Mouse (Mus musculus) MEL (cell line): ENCODE measurements around the gene Ccdc157. TPM values are rescaled to one million over a fixed set of nuclear protein-coding genes. Genes with fewer than 3 reads are reported as not detected.

Experiments
- DNase-seq: peaks from one replicate; pipeline ENCODE4 v3.0.0; 2011; ENCODE audit warnings: low read depth, low spot score
- H3K27ac ChIP-seq: 2 replicates; pipeline ENCODE4 v1.5.1; 2012; ENCODE audit warnings: low read depth, mild to moderate bottlenecking, control low read depth, low read length, moderate library complexity; ENCODE audit not compliant: control insufficient read depth
- H3K27me3 ChIP-seq, 2 experiments: fragments of 150-350 bp in 1 of 2; sonication (generic) in 1 of 2; 2 replicates each; pipeline ENCODE4 v1.6.1; 2012; ENCODE audit warnings: low read length in 2 of 2, mild to moderate bottlenecking in 2 of 2, improper control_type of control experiment in 1 of 2, moderate library complexity in 1 of 2; ENCODE audit not compliant: insufficient read depth in 2 of 2, control insufficient read depth in 1 of 2
- H3K36me3 ChIP-seq, 2 experiments: 2 replicates each; pipeline ENCODE4 v1.6.1; 2012 to 2014; ENCODE audit warnings: low read length in 2 of 2, improper control_type of control experiment in 1 of 2, inconsistent platforms in 1 of 2, mild to moderate bottlenecking in 1 of 2; ENCODE audit not compliant: insufficient read depth in 2 of 2, control insufficient read depth in 1 of 2
- H3K4me1 ChIP-seq, 2 experiments: fragments of 150-350 bp in 1 of 2; sonication (generic) in 1 of 2; 2 replicates each; pipeline ENCODE4 v1.6.1; 2012; ENCODE audit warnings: low read length in 2 of 2, improper control_type of control experiment in 1 of 2, mild to moderate bottlenecking in 1 of 2; ENCODE audit not compliant: insufficient read depth in 2 of 2, control insufficient read depth in 1 of 2
- H3K4me3 ChIP-seq, 2 experiments: fragments of 150-350 bp in 1 of 2; sonication (generic) in 1 of 2; 2 replicates each; pipeline ENCODE4 v1.5.1; 2012; ENCODE audit warnings: low read depth in 2 of 2, low read length in 2 of 2, mild to moderate bottlenecking in 2 of 2, moderate library complexity in 2 of 2, control low read depth in 1 of 2, improper control_type of control experiment in 1 of 2; ENCODE audit not compliant: control insufficient read depth in 1 of 2, insufficient read depth in 1 of 2
- H3K79me2 ChIP-seq: 2 replicates; pipeline ENCODE4 v1.6.1; 2012; ENCODE audit warnings: mild to moderate bottlenecking, low read length, moderate library complexity; ENCODE audit not compliant: control insufficient read depth, poor library complexity, insufficient read depth
- H3K9ac ChIP-seq: 2 replicates; pipeline ENCODE4 v1.6.1; 2012; ENCODE audit warnings: low read depth, mild to moderate bottlenecking, control low read depth, low read length, moderate library complexity; ENCODE audit not compliant: control insufficient read depth, poor library complexity, severe bottlenecking
- H3K9me3 ChIP-seq: fragments of 150-350 bp; sonication (generic); replicated peaks from 2 replicates; pipeline ENCODE4 v1.6.1; 2012; ENCODE audit warnings: mild to moderate bottlenecking, low read length, improper control_type of control experiment, moderate library complexity; ENCODE audit not compliant: insufficient read depth
- CHD1 ChIP-seq: IDR thresholded peaks from 2 replicates; pipeline ENCODE4 v1.6.1; 2012; ENCODE audit warnings: low read depth, mild to moderate bottlenecking, inconsistent platforms, low read length, improper control_type of control experiment
- CTCF ChIP-seq, 3 experiments: IDR thresholded peaks in 2 of 3; conservative IDR thresholded peaks in 1 of 3; 2 replicates each; pipeline ENCODE4 v1.5.1; 2011 to 2012; ENCODE audit warnings: low read length in 3 of 3, low read depth in 2 of 3, mild to moderate bottlenecking in 2 of 3, improper control_type of control experiment in 1 of 3, inconsistent platforms in 1 of 3, mixed read lengths in 1 of 3, moderate library complexity in 1 of 3; ENCODE audit not compliant: control insufficient read depth in 1 of 3, insufficient read depth in 1 of 3, poor library complexity in 1 of 3, severe bottlenecking in 1 of 3
- E2F4 ChIP-seq: IDR thresholded peaks from 2 replicates; pipeline ENCODE4 v1.6.1; 2011; ENCODE audit warnings: low read depth, low read length, improper control_type of control experiment, borderline replicate concordance
- EP300 ChIP-seq, 2 experiments: IDR thresholded peaks; 2 replicates each; pipeline ENCODE4 v1.6.1; 2011; ENCODE audit warnings: improper control_type of control experiment in 2 of 2, low read length in 2 of 2, low read depth in 1 of 2, mild to moderate bottlenecking in 1 of 2
- ETS1 ChIP-seq: IDR thresholded peaks from 2 replicates; pipeline ENCODE4 v1.6.1; 2012; ENCODE audit warnings: low read depth, mild to moderate bottlenecking, inconsistent platforms, low read length, improper control_type of control experiment, moderate library complexity
- HCFC1 ChIP-seq: IDR thresholded peaks from 2 replicates; pipeline ENCODE4 v1.6.1; 2012; ENCODE audit warnings: low read depth, mild to moderate bottlenecking, inconsistent platforms, low read length, improper control_type of control experiment, moderate library complexity
- KAT2A ChIP-seq: conservative IDR thresholded peaks from 2 replicates; pipeline ENCODE4 v1.6.1; 2012; ENCODE audit warnings: low read depth, low read length, improper control_type of control experiment, inconsistent platforms
- MEF2A ChIP-seq: IDR thresholded peaks from 2 replicates; pipeline ENCODE4 v1.6.1; 2014; ENCODE audit warnings: low read depth, mild to moderate bottlenecking, inconsistent platforms, low read length, improper control_type of control experiment; ENCODE audit not compliant: poor library complexity, insufficient replicate concordance, severe bottlenecking; ENCODE audit errors: extremely low read depth
- MXI1 ChIP-seq: IDR thresholded peaks from 2 replicates; pipeline ENCODE4 v1.6.1; 2011; ENCODE audit warnings: mild to moderate bottlenecking, low read depth, low read length, improper control_type of control experiment
- MYB ChIP-seq: IDR thresholded peaks from 2 replicates; pipeline ENCODE4 v1.6.1; 2011; ENCODE audit warnings: mild to moderate bottlenecking, low read depth, low read length, improper control_type of control experiment
- MYC ChIP-seq: IDR thresholded peaks from 2 replicates; pipeline ENCODE4 v1.6.1; 2011; ENCODE audit warnings: low read depth, mild to moderate bottlenecking, low read length, improper control_type of control experiment, moderate library complexity
- NELFE ChIP-seq: IDR thresholded peaks from 2 replicates; pipeline ENCODE4 v1.6.1; 2011; ENCODE audit warnings: low read depth, low read length, improper control_type of control experiment
- POLR2AphosphoS5 ChIP-seq: IDR thresholded peaks from 2 replicates; pipeline ENCODE4 v1.6.1; 2012; ENCODE audit warnings: low read depth, borderline replicate concordance, mild to moderate bottlenecking, inconsistent platforms, low read length, moderate library complexity, mixed read lengths
- RAD21 ChIP-seq: IDR thresholded peaks from 2 replicates; pipeline ENCODE4 v1.6.1; 2011; ENCODE audit warnings: mild to moderate bottlenecking, low read depth, low read length, improper control_type of control experiment
- SMC3 ChIP-seq: IDR thresholded peaks from 2 replicates; pipeline ENCODE4 v1.6.1; 2011; ENCODE audit warnings: low read depth, low read length, improper control_type of control experiment
- TAL1 ChIP-seq: IDR thresholded peaks from 2 replicates; pipeline ENCODE4 v1.6.1; 2012; ENCODE audit warnings: mild to moderate bottlenecking, inconsistent platforms, low read length, moderate library complexity, mixed read lengths
- TBP ChIP-seq: IDR thresholded peaks from 2 replicates; pipeline ENCODE4 v1.8.0; 2011; ENCODE audit warnings: low read depth, low read length, improper control_type of control experiment
- UBTF ChIP-seq: IDR thresholded peaks from 2 replicates; pipeline ENCODE4 v1.6.1; 2012; ENCODE audit warnings: low read depth, mild to moderate bottlenecking, inconsistent platforms, low read length, improper control_type of control experiment, moderate library complexity, borderline replicate concordance; ENCODE audit not compliant: insufficient read depth
- USF1 ChIP-seq: IDR thresholded peaks from 2 replicates; pipeline ENCODE4 v1.6.1; 2014; ENCODE audit warnings: low read depth, mild to moderate bottlenecking, inconsistent platforms, low read length, improper control_type of control experiment, moderate library complexity
- ZKSCAN1 ChIP-seq: IDR thresholded peaks from 2 replicates; pipeline ENCODE4 v1.6.1; 2012; ENCODE audit warnings: low read depth, mild to moderate bottlenecking, inconsistent platforms, low read length, improper control_type of control experiment, moderate library complexity
- ZMIZ1 ChIP-seq: IDR thresholded peaks from 2 replicates; pipeline ENCODE4 v1.6.1; 2012; ENCODE audit warnings: low read depth, mild to moderate bottlenecking, inconsistent platforms, low read length, improper control_type of control experiment, moderate library complexity
- ZNF384 ChIP-seq: IDR thresholded peaks from 2 replicates; pipeline ENCODE4 v1.6.1; 2012; ENCODE audit warnings: low read depth, mild to moderate bottlenecking, inconsistent platforms, low read length, improper control_type of control experiment
- polyA plus RNA-seq, 2 experiments: library from polyadenylated mRNA; stranded (reverse) in 1 of 2; unstranded in 1 of 2; fragments of >175 nt in 1 of 2; fragments of >200 nt in 1 of 2; gene quantifications; 2 replicates each; pipeline versions ENCODE4 v1.2.1 to v1.2.4; 2012; ENCODE audit warnings: low replicate concordance in 2 of 2, low read depth in 1 of 2; ENCODE audit not compliant: insufficient read length in 2 of 2, insufficient read depth in 1 of 2, missing spikeins in 1 of 2
- total RNA-seq: library from RNA; depleted of rRNA; stranded (reverse); fragments of 300-350 nt; gene quantifications from 2 replicates; pipeline ENCODE4 v1.2.3, GENCODE M21; 2012

Ccdc157 gene
- total and polyA plus RNA-seq, 3 experiments: 2.0 to 2.9 TPM; not detected in 1

GRCm38 (mm10) chr11:4105444-4105843, 54.6 kb downstream of the Ccdc157 start:
- H3K4me1 ChIP-seq: no peaks in the 10 kb centered on the region
- no peak for TF ChIP-seq MEF2A
- no peak for TF ChIP-seq CHD1
- TF ChIP-seq MYC: no peak
- TF ChIP-seq TAL1: no peak
- TF ChIP-seq ZKSCAN1: no peak
- TF ChIP-seq MYB: no peak
- TF ChIP-seq E2F4: no peak
- TF ChIP-seq MXI1: no peak
- no peak for TF ChIP-seq HCFC1
- TF ChIP-seq CTCF (IDR thresholded peaks at IDR 0.05 in 2 of 3, conservative IDR thresholded peaks at IDR 0.05 in 1 of 3; ENCODE audit: control insufficient read depth in 1 of 3, insufficient read depth in 1 of 3, low read depth in 2 of 3, low read length in 3 of 3, poor library complexity in 1 of 3, severe bottlenecking in 1 of 3): no peak
- no peak for TF ChIP-seq SMC3
- TF ChIP-seq ETS1: no peak
- TF ChIP-seq ZMIZ1: no peak
- no peak for TF ChIP-seq UBTF
- no peak for TF ChIP-seq ZNF384
- no peak for TF ChIP-seq KAT2A
- TF ChIP-seq USF1: no peak
- no peak for TF ChIP-seq TBP
- H3K36me3 ChIP-seq: no peaks in the 10 kb centered on the region; a peak in 1 of 4 replicates
- no peaks in the 10 kb centered on the region for H3K27me3 ChIP-seq
- H3K9ac ChIP-seq: no peak overlapping the region
- no peak overlapping the region for H3K4me3 ChIP-seq
- no peak for DNase-seq
- no peaks in the 10 kb centered on the region for H3K9me3 ChIP-seq
- no peaks in the 10 kb centered on the region for H3K79me2 ChIP-seq
- H3K27ac ChIP-seq: no peak overlapping the region

- TF ChIP-seq E2F4 (no peak), USF1 (no peak), ZNF384 (no peak), NELFE (no peak), EP300 (IDR thresholded peaks at IDR 0.05; ENCODE audit: low read depth in 1 of 2, low read length in 2 of 2) (no peak), TBP (no peak), POLR2AphosphoS5 (no peak), TAL1 (no peak), RAD21 (no peak)
- no peak overlapping the region for H3K27ac ChIP-seq
- H3K9ac ChIP-seq: no peak overlapping the region
- no peaks in the 10 kb centered on the region; a peak in 1 of 4 replicates for H3K36me3 ChIP-seq
- DNase-seq: no peak
- H3K27me3 ChIP-seq: no peaks in the 10 kb centered on the region
- no peaks in the 10 kb centered on the region for H3K79me2 ChIP-seq
- no peak overlapping the region for H3K4me3 ChIP-seq
- no peaks in the 10 kb centered on the region for H3K9me3 ChIP-seq
- no peaks in the 10 kb centered on the region for H3K4me1 ChIP-seq
Observed at GRCm38 (mm10) chr11:4104989-4105388, 55.1 kb downstream of the Ccdc157 start.
